Mouse (Mus musculus) hindbrain, embryonic 15.5 days (tissue): ENCODE measurements around the gene Eddm3b. TPM values are rescaled to one million over a fixed set of nuclear protein-coding genes. Genes with fewer than 3 reads are reported as not detected.

ENCODE experiments used
- polyA plus RNA-seq: library from polyadenylated mRNA; unstranded; fragments of >200 nt; fragmentation: Nextera tagmentation; extraction: Ambion mirVana; gene quantifications from 2 replicates; pipeline ENCODE4 v1.2.1, GENCODE M21; 2015

Eddm3b gene
- polyA plus RNA-seq, 1 experiment from 2014 or later: not detected

Other genes starting within 250 kb of the Eddm3b start
- gene Tep1, start 243.9 kb upstream of the Eddm3b start, polyA plus RNA-seq: 2.0 and 2.9 TPM in 2 replicates
- gene Klhl33, start 216.9 kb upstream of the Eddm3b start, polyA plus RNA-seq: 3.1 and 3.3 TPM in 2 replicates
- gene Osgep, start 189.5 kb upstream of the Eddm3b start, polyA plus RNA-seq: 110 and 111 TPM in 2 replicates
- gene Apex1, start 189.5 kb upstream of the Eddm3b start, polyA plus RNA-seq: 172 and 178 TPM in 2 replicates
- 92.4 and 107 TPM in 2 replicates for gene Pip4p1, start 183.6 kb upstream of the Eddm3b start, polyA plus RNA-seq
- gene Pnp, start 183.3 kb upstream of the Eddm3b start, polyA plus RNA-seq: 22.1 and 25.5 TPM in 2 replicates
- gene Gm49342, start 169.9 kb upstream of the Eddm3b start, polyA plus RNA-seq: not detected in 2 replicates
- gene Pnp2, start 158.4 kb upstream of the Eddm3b start, polyA plus RNA-seq: 0.79 and 0.82 TPM in 2 replicates
- gene Rnase10, start 106.7 kb upstream of the Eddm3b start, polyA plus RNA-seq: not detected in 2 replicates
- not detected in 2 replicates for gene Rnase9, start 72.6 kb upstream of the Eddm3b start, polyA plus RNA-seq
- not detected in 2 replicates for gene Rnase11, start 64.3 kb upstream of the Eddm3b start, polyA plus RNA-seq
- not detected in 2 replicates for gene Rnase12, start 56.8 kb upstream of the Eddm3b start, polyA plus RNA-seq
- 0.05 and 0.08 TPM in 2 replicates for gene Olfr750, start 40.0 kb upstream of the Eddm3b start, polyA plus RNA-seq
- gene Rnase4, start 23.3 kb upstream of the Eddm3b start, polyA plus RNA-seq: 16.4 and 17.6 TPM in 2 replicates
- gene Ang, start 23.3 kb upstream of the Eddm3b start, polyA plus RNA-seq: 5.0 TPM in 2 replicates
- 0.84 and 1.4 TPM in 2 replicates for gene Rnase6, start 9.5 kb downstream of the Eddm3b start, polyA plus RNA-seq
- gene Rnase1, start 32.4 kb downstream of the Eddm3b start, polyA plus RNA-seq: 0.54 and 0.96 TPM in 2 replicates
- gene Rnase2b, start 47.8 kb downstream of the Eddm3b start, polyA plus RNA-seq: not detected in 2 replicates
- gene Ang2, start 84.7 kb downstream of the Eddm3b start, polyA plus RNA-seq: not detected in 2 replicates
- not detected in 2 replicates for gene Ear14, start 89.0 kb downstream of the Eddm3b start, polyA plus RNA-seq
- gene Rnase2a, start 141.7 kb downstream of the Eddm3b start, polyA plus RNA-seq: not detected in 2 replicates
- gene Gm7247, start 247.3 kb downstream of the Eddm3b start, polyA plus RNA-seq: not detected in 2 replicates